Mouse (Mus musculus): ENCODE measurements around the gene Rbfox1.

DNA sequence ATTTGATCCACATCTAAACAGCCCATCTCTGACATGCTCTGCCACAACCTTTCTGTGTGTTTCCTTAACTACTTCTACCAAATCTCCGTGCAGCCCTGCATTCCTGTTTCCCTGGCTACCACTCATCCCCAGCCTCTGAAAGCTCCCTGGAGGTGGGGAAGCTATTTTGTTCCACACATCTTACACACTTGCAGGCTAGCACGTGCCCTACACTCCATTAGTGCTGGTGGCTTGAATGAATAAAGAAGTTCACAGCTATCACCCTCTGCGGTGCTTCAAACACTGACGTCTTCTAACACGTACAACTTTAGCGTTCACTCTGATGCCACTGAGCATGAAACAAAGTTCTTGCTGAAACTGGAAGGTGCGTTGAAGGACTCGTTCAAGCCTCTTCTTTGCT lies 379.4 kb downstream of the Rbfox1 start:
- TF ChIP-seq POLR2A (IDR thresholded peaks at IDR 0.05; ENCODE audit: borderline replicate concordance, extremely low read depth, insufficient read depth, insufficient read length, poor library complexity, severe bottlenecking) (no peak), CTCF (IDR thresholded peaks at IDR 0.05; ENCODE audit: borderline replicate concordance, extremely low read depth, insufficient read depth, insufficient read length) (no peak)

All from brain, embryonic 14.5 days (tissue).